Mouse (Mus musculus) limb, embryonic 12.5 days (tissue): ENCODE data around the gene Tmem191c. TPM values are rescaled to one million over a fixed set of nuclear protein-coding genes. Genes with fewer than 3 reads are reported as not detected.

Experiments
- ATAC-seq: fragments of 200-750 bp; cut with Nextera tagmentation; 2 replicates; pipeline ENCODE4 v1.8.0; 2017; ENCODE audit warnings: low read depth, moderate TSS enrichment; ENCODE audit not compliant: insufficient number of reproducible peaks, insufficient read depth, low FRiP score, low TSS enrichment
- H3K27ac ChIP-seq: fragments of 300-500 bp; sonication (generic); 2 replicates; pipeline ENCODE4 v1.5.1; 2016; ENCODE audit warnings: mild to moderate bottlenecking, moderate library complexity
- H3K27me3 ChIP-seq: fragments of 300-500 bp; sonication (generic); 2 replicates; pipeline ENCODE4 v1.6.1; 2016; ENCODE audit warnings: mild to moderate bottlenecking, moderate library complexity
- H3K36me3 ChIP-seq: fragments of 300-500 bp; sonication (generic); 2 replicates; pipeline ENCODE4 v1.6.1; 2016; ENCODE audit warnings: mild to moderate bottlenecking, moderate library complexity
- H3K4me1 ChIP-seq: fragments of 300-500 bp; sonication (generic); replicated peaks from 2 replicates; pipeline ENCODE4 v1.6.1; 2016
- H3K4me2 ChIP-seq: fragments of 300-500 bp; sonication (generic); 2 replicates; pipeline ENCODE4 v1.6.1; 2016; ENCODE audit warnings: mild to moderate bottlenecking, moderate library complexity
- H3K4me3 ChIP-seq: fragments of 300-500 bp; sonication (generic); replicated peaks from 2 replicates; pipeline ENCODE4 v1.5.1; 2016; ENCODE audit warnings: mild to moderate bottlenecking
- H3K9ac ChIP-seq: fragments of 300-500 bp; sonication (generic); replicated peaks from 2 replicates; pipeline ENCODE4 v1.6.1; 2016; ENCODE audit warnings: mild to moderate bottlenecking, moderate library complexity
- H3K9me3 ChIP-seq: fragments of 300-500 bp; sonication (generic); 2 replicates; pipeline ENCODE4 v1.6.1; 2016; ENCODE audit warnings: mild to moderate bottlenecking, moderate library complexity
- WGBS: fragments of 180-500 bp; shearing (Covaris S2); methylation state at CpG from one replicate; pipeline ENCODE4 v1.1.7; 2016; 5-methylcytosine and 5-hydroxymethylcytosine counted together
- polyA plus RNA-seq: library from polyadenylated mRNA; unstranded; fragments of >200 nt; fragmentation: Nextera tagmentation; extraction: Ambion mirVana; gene quantifications from 2 replicates; pipeline ENCODE4 v1.2.1, GENCODE M21; 2016

Tmem191c gene
- polyA plus RNA-seq, 1 experiment from 2014 or later: 13.8 TPM

- Histone ChIP-seq H3K36me3 (no peaks in the 10 kb centered on the region), H3K4me3 (no peak overlapping the region), H3K9me3 (no peaks in the 10 kb centered on the region), H3K4me2 (no peak overlapping the region), H3K9ac (no peak overlapping the region), H3K4me1 (peaks cover 18% of the 10 kb centered on the region), H3K27ac (no peak overlapping the region), H3K27me3 (no peaks in the 10 kb centered on the region)
- ATAC-seq: no peak
- 80% methylated on average over 1 of the region's 1 CpGs for WGBS
These were observed 30.9 kb upstream of the Tmem191c start for GRCm38 (mm10) chr16:17244996-17245395.

- 74% methylated on average over 4 of the region's 4 CpGs for WGBS
- no peak for ATAC-seq
- no peak overlapping the region for H3K4me2 ChIP-seq
- no peaks in the 10 kb centered on the region for H3K36me3 ChIP-seq
- peaks cover 28% of the 10 kb centered on the region for H3K4me1 ChIP-seq
- no peaks in the 10 kb centered on the region for H3K27me3 ChIP-seq
- no peaks in the 10 kb centered on the region for H3K9me3 ChIP-seq
- H3K27ac ChIP-seq: no peak overlapping the region
- H3K4me3 ChIP-seq: no peak overlapping the region
- no peak overlapping the region for H3K9ac ChIP-seq
These were observed 28.1 kb upstream of the Tmem191c start for GRCm38 (mm10) chr16:17247727-17248126.

GRCm38 (mm10) chr16:17249135-17249534 lies 26.7 kb upstream of the Tmem191c start:
- Histone ChIP-seq H3K4me2 (no peak overlapping the region), H3K9me3 (no peaks in the 10 kb centered on the region), H3K27ac (no peak overlapping the region), H3K36me3 (no peaks in the 10 kb centered on the region), H3K9ac (no peak overlapping the region), H3K4me3 (no peak overlapping the region), H3K4me1 (peaks cover 36% of the 10 kb centered on the region), H3K27me3 (no peaks in the 10 kb centered on the region)
- WGBS: 72% methylated on average over 6 of the region's 6 CpGs
- no peak for ATAC-seq

- 0 out of 2 replicates have a peak, but pooled peaks have one; percentile 18 for ATAC-seq
- H3K9me3 ChIP-seq: no peaks in the 10 kb centered on the region
- H3K27ac ChIP-seq: no peak overlapping the region
- peaks cover 48% of the 10 kb centered on the region for H3K4me1 ChIP-seq
- no peak overlapping the region for H3K4me3 ChIP-seq
- peaks cover 15% of the 10 kb centered on the region for H3K36me3 ChIP-seq
- no peaks in the 10 kb centered on the region for H3K27me3 ChIP-seq
- no peak overlapping the region for H3K9ac ChIP-seq
- H3K4me2 ChIP-seq: no peak overlapping the region
- WGBS: 67% methylated on average over 3 of the region's 3 CpGs
These were observed 24.3 kb upstream of the Tmem191c start for GRCm38 (mm10) chr16:17251539-17251938.

- no peak overlapping the region for H3K4me3 ChIP-seq
These were observed 23.7 kb upstream of the Tmem191c start for GRCm38 (mm10) chr16:17252086-17252726.

GRCm38 (mm10) chr16:17252841-17253240 lies 23.0 kb upstream of the Tmem191c start:
- Histone ChIP-seq H3K4me2 (no peak overlapping the region), H3K9me3 (no peaks in the 10 kb centered on the region), H3K27me3 (no peaks in the 10 kb centered on the region), H3K4me3 (no peak overlapping the region), H3K9ac (no peak overlapping the region), H3K36me3 (peaks cover 28% of the 10 kb centered on the region), H3K27ac (no peak overlapping the region), H3K4me1 (peaks cover 42% of the 10 kb centered on the region)
- WGBS: 52% methylated on average over 7 of the region's 7 CpGs
- no peak for ATAC-seq

More at GRCm38 (mm10) chr16:17252086-17252726, 23.7 kb upstream of the Tmem191c start:
- no peaks in the 10 kb centered on the region for H3K27me3 ChIP-seq
- peaks cover 48% of the 10 kb centered on the region for H3K4me1 ChIP-seq
- H3K27ac ChIP-seq: no peak overlapping the region
- WGBS: 67% methylated on average over 3 of the region's 3 CpGs
- no peak overlapping the region for H3K9ac ChIP-seq
- H3K36me3 ChIP-seq: peaks cover 22% of the 10 kb centered on the region
- H3K4me2 ChIP-seq: no peak overlapping the region
- no peak for ATAC-seq
- no peaks in the 10 kb centered on the region for H3K9me3 ChIP-seq

GRCm38 (mm10) chr16:17254005-17254597 lies 21.8 kb upstream of the Tmem191c start:
- Histone ChIP-seq H3K4me3 (no peak overlapping the region), H3K27ac (no peak overlapping the region), H3K9ac (no peak overlapping the region), H3K9me3 (no peaks in the 10 kb centered on the region), H3K27me3 (no peaks in the 10 kb centered on the region), H3K4me1 (peaks cover 42% of the 10 kb centered on the region), H3K36me3 (peaks cover 41% of the 10 kb centered on the region), H3K4me2 (no peak overlapping the region)
- ATAC-seq: no peak
- 30% methylated on average over 4 of the region's 4 CpGs for WGBS

GRCm38 (mm10) chr16:17255270-17255669 lies 20.6 kb upstream of the Tmem191c start:
- Histone ChIP-seq H3K4me3 (no peak overlapping the region), H3K27me3 (no peaks in the 10 kb centered on the region), H3K9me3 (no peaks in the 10 kb centered on the region), H3K36me3 (peaks cover 52% of the 10 kb centered on the region), H3K4me1 (peaks cover 42% of the 10 kb centered on the region), H3K4me2 (no peak overlapping the region), H3K27ac (no peak overlapping the region), H3K9ac (no peak overlapping the region)
- 52% methylated on average over 2 of the region's 2 CpGs for WGBS
- ATAC-seq: no peak

GRCm38 (mm10) chr16:17257359-17257821 lies 18.5 kb upstream of the Tmem191c start:
- Histone ChIP-seq H3K27ac (no peak overlapping the region), H3K9me3 (no peaks in the 10 kb centered on the region), H3K4me1 (peaks cover 28% of the 10 kb centered on the region), H3K4me2 (no peak overlapping the region), H3K9ac (no peak overlapping the region), H3K36me3 (peaks cover 69% of the 10 kb centered on the region), H3K27me3 (no peaks in the 10 kb centered on the region), H3K4me3 (no peak overlapping the region)
- 92% methylated on average over 9 of the region's 9 CpGs for WGBS
- no peak for ATAC-seq

- Histone ChIP-seq H3K36me3 (peaks cover 74% of the 10 kb centered on the region), H3K4me3 (no peak overlapping the region), H3K27me3 (no peaks in the 10 kb centered on the region), H3K9me3 (no peaks in the 10 kb centered on the region), H3K4me2 (no peak overlapping the region), H3K9ac (no peak overlapping the region), H3K27ac (no peak overlapping the region), H3K4me1 (peaks cover 14% of the 10 kb centered on the region)
- ATAC-seq: no peak
- 96% methylated on average over 12 of the region's 12 CpGs for WGBS
These were observed 17.0 kb upstream of the Tmem191c start for GRCm38 (mm10) chr16:17258917-17259316.

- Histone ChIP-seq H3K4me2 (no peak overlapping the region), H3K36me3 (peaks cover 59% of the 10 kb centered on the region), H3K9ac (no peak overlapping the region), H3K27me3 (no peaks in the 10 kb centered on the region), H3K9me3 (no peaks in the 10 kb centered on the region), H3K4me1 (no peaks in the 10 kb centered on the region), H3K4me3 (no peak overlapping the region), H3K27ac (no peak overlapping the region)
- no peak for ATAC-seq
- WGBS: 82% methylated on average over 1 of the region's 1 CpGs
These were observed 14.5 kb upstream of the Tmem191c start for GRCm38 (mm10) chr16:17261341-17261740.
